Mouse (Mus musculus) limb, embryonic 11.5 days (tissue): ENCODE measurements at regions not wholly inside any gene's neighbourhood (a gene's known extent, or its start where the extent isn't known, plus 50 kb on each side); places are given as distances from the start of the nearest gene placed in this dataset.

ENCODE experiments used
- ATAC-seq: fragments of 200-750 bp; cut with Nextera tagmentation; 2 replicates; pipeline ENCODE4 v1.8.0; 2017; ENCODE audit warnings: low read depth; ENCODE audit not compliant: insufficient number of reproducible peaks, low FRiP score, low TSS enrichment
- DNase-seq: peaks from one replicate; pipeline ENCODE4 v3.0.0-alpha.2; 2015; ENCODE audit warnings: low spot score
- H3K27ac ChIP-seq: fragments of 300-500 bp; sonication (generic); replicated peaks from 2 replicates; pipeline ENCODE4 v1.5.1; 2014; ENCODE audit warnings: low read depth, mild to moderate bottlenecking, low read length
- H3K27me3 ChIP-seq: fragments of 300-500 bp; sonication (generic); 2 replicates; pipeline ENCODE4 v1.6.1; 2014; ENCODE audit warnings: mild to moderate bottlenecking, low read length, mixed read lengths; ENCODE audit not compliant: control insufficient read depth, insufficient read depth
- H3K36me3 ChIP-seq: fragments of 300-500 bp; sonication (generic); 2 replicates; pipeline ENCODE4 v1.6.1; 2014; ENCODE audit warnings: mild to moderate bottlenecking, low read length, moderate library complexity, mixed read lengths; ENCODE audit not compliant: control insufficient read depth, insufficient read depth
- H3K4me1 ChIP-seq: fragments of 300-500 bp; sonication (generic); 2 replicates; pipeline ENCODE4 v1.6.1; 2014; ENCODE audit warnings: low read length, mixed read lengths; ENCODE audit not compliant: control insufficient read depth, insufficient read depth
- H3K4me2 ChIP-seq: fragments of 300-500 bp; sonication (generic); 2 replicates; pipeline ENCODE4 v1.6.1; 2014; ENCODE audit warnings: low read depth, mild to moderate bottlenecking, moderate library complexity; ENCODE audit not compliant: severe bottlenecking
- H3K4me3 ChIP-seq: fragments of 300-500 bp; sonication (generic); 2 replicates; pipeline ENCODE4 v1.5.1; 2014; ENCODE audit warnings: low read depth, low read length
- H3K9ac ChIP-seq: fragments of 300-500 bp; sonication (generic); 2 replicates; pipeline ENCODE4 v1.6.1; 2014; ENCODE audit warnings: mild to moderate bottlenecking, low read length
- H3K9me3 ChIP-seq: fragments of 300-500 bp; sonication (generic); 2 replicates; pipeline ENCODE4 v1.6.1; 2016; ENCODE audit warnings: low read length; ENCODE audit not compliant: control insufficient read depth
- WGBS: fragments of 180-500 bp; shearing (Covaris S2); extraction: QIAGEN DNeasy Blood & Tissue Kit; methylation state at CpG from one replicate; pipeline ENCODE4 v1.1.7; 2014; 5-methylcytosine and 5-hydroxymethylcytosine counted together

- Histone ChIP-seq H3K36me3 (no peaks in the 10 kb centered on the region), H3K9ac (no peak overlapping the region), H3K4me2 (no peak overlapping the region), H3K4me1 (no peaks in the 10 kb centered on the region), H3K27me3 (no peaks in the 10 kb centered on the region), H3K9me3 (no peaks in the 10 kb centered on the region), H3K4me3 (no peak overlapping the region), H3K27ac (no peak overlapping the region)
- 84% methylated on average over 7 of the region's 7 CpGs for WGBS
- no peak for ATAC-seq
- DNase-seq, result no peak
Measured at GRCm38 (mm10) chr9:98675612-98676011, 74.2 kb upstream of the Mrps22 start.

GRCm38 (mm10) chr9:98673461-98674114 is 72.1 kb upstream of the Mrps22 start:
- H3K4me2 ChIP-seq, result no peak overlapping the region
- H3K9me3 ChIP-seq, result no peaks in the 10 kb centered on the region
- H3K4me3 ChIP-seq, result no peak overlapping the region
- H3K27me3 ChIP-seq, result no peaks in the 10 kb centered on the region
- H3K36me3 ChIP-seq, result no peaks in the 10 kb centered on the region
- ATAC-seq, result no peak
- H3K9ac ChIP-seq, result no peak overlapping the region
- no peaks in the 10 kb centered on the region for H3K4me1 ChIP-seq
- no peak overlapping the region for H3K27ac ChIP-seq
- DNase-seq, result no peak
- 85% methylated on average over 13 of the region's 13 CpGs for WGBS

DNA sequence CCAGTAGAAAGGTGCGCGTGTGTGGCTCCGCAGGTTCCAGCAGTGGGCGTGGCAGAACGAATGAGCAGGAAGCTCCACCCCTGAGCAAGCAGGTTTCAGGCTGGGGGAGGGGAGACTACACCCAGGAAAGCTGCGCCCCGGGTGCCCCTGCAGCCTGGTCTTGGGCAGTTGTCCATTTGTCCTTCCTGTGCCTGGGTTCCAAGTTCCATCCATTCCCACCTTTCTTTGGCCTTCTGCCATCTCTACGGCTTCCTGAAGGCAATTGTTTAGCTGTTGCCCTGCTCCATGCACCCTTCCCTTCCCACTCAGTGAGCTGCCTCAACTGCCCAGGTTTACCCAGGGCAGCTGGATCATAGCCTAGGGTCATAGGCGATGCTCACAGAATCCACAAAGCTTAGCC is 70.9 kb upstream of the Mrps22 start:
- H3K9me3 ChIP-seq, result no peaks in the 10 kb centered on the region
- no peaks in the 10 kb centered on the region for H3K4me1 ChIP-seq
- no peak overlapping the region for H3K4me3 ChIP-seq
- no peak overlapping the region for H3K4me2 ChIP-seq
- WGBS, result 48% methylated on average over 8 of the region's 9 CpGs
- H3K27ac ChIP-seq, result no peak overlapping the region
- H3K36me3 ChIP-seq, result no peaks in the 10 kb centered on the region
- H3K27me3 ChIP-seq, result no peaks in the 10 kb centered on the region
- H3K9ac ChIP-seq, result no peak overlapping the region
- ATAC-seq (no peak), DNase-seq (no peak)

- WGBS, result 67% methylated on average over 23 of the region's 23 CpGs
- Histone ChIP-seq H3K4me1 (no peaks in the 10 kb centered on the region), H3K9ac (no peak overlapping the region), H3K4me2 (no peak overlapping the region), H3K27me3 (no peaks in the 10 kb centered on the region), H3K9me3 (no peaks in the 10 kb centered on the region), H3K27ac (no peak overlapping the region), H3K4me3 (no peak overlapping the region), H3K36me3 (no peaks in the 10 kb centered on the region)
- ATAC-seq, result no peak
- DNase-seq, result no peak
Measured at GRCm38 (mm10) chr9:98668423-98669330, 67.2 kb upstream of the Mrps22 start.

DNA sequence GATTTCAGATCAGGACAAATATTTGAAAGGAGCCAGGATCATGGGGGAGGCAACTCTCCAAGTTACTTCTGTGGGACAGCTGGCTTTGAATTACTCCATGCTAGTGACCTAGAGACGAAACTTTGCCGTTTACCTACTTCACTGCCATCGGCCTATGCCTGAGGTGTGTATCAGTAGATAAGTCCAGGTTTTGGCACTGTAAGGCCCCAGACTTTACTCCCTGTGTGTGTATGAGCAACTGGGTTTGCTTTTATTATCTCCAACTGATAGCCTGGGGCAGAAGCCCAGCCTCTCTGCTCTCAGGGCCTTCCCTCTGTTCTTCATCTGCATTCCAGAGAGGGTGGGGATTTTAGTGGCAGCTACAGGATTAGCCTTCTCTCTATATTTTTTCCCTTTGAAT is 65.6 kb upstream of the Mrps22 start:
- Histone ChIP-seq H3K36me3 (no peaks in the 10 kb centered on the region), H3K9me3 (no peaks in the 10 kb centered on the region), H3K27ac (no peak overlapping the region), H3K4me3 (no peak overlapping the region), H3K4me1 (no peaks in the 10 kb centered on the region), H3K9ac (no peak overlapping the region), H3K27me3 (no peaks in the 10 kb centered on the region), H3K4me2 (no peak overlapping the region)
- DNase-seq (no peak), ATAC-seq (no peak)
- WGBS, result 92% methylated on average over 3 of the region's 3 CpGs

GRCm38 (mm10) chr9:98663011-98663410 is 61.6 kb upstream of the Mrps22 start:
- Histone ChIP-seq H3K4me3 (no peak overlapping the region), H3K4me2 (no peak overlapping the region), H3K36me3 (no peaks in the 10 kb centered on the region), H3K4me1 (no peaks in the 10 kb centered on the region), H3K9ac (no peak overlapping the region), H3K27ac (no peak overlapping the region), H3K9me3 (no peaks in the 10 kb centered on the region), H3K27me3 (0 out of 2 replicates have a peak, but pooled peaks cover 2% of the 10 kb centered on the region)
- ATAC-seq, result no peak
- 38% methylated on average over 3 of the region's 3 CpGs for WGBS
- DNase-seq, result no peak

GRCm38 (mm10) chr9:98651681-98652080 is 50.2 kb upstream of the Mrps22 start:
- DNase-seq, result no peak
- Histone ChIP-seq H3K9ac (no peak overlapping the region), H3K4me3 (no peak overlapping the region), H3K4me1 (peaks cover 5% of the 10 kb centered on the region), H3K4me2 (no peak overlapping the region), H3K36me3 (no peaks in the 10 kb centered on the region), H3K27ac (no peak overlapping the region), H3K27me3 (0 out of 2 replicates have a peak, but pooled peaks cover 2% of the 10 kb centered on the region), H3K9me3 (no peaks in the 10 kb centered on the region)
- WGBS, result 59% methylated on average over 2 of the region's 2 CpGs
- no peak for ATAC-seq
